Mouse (Mus musculus): ENCODE measurements around the gene Depdc7. TPM values are rescaled to one million over a fixed set of nuclear protein-coding genes. Genes with fewer than 3 reads are reported as not detected.

The Depdc7 gene
- polyA plus RNA-seq, 1 experiment from 2014 or later: 9.8 TPM

DNA sequence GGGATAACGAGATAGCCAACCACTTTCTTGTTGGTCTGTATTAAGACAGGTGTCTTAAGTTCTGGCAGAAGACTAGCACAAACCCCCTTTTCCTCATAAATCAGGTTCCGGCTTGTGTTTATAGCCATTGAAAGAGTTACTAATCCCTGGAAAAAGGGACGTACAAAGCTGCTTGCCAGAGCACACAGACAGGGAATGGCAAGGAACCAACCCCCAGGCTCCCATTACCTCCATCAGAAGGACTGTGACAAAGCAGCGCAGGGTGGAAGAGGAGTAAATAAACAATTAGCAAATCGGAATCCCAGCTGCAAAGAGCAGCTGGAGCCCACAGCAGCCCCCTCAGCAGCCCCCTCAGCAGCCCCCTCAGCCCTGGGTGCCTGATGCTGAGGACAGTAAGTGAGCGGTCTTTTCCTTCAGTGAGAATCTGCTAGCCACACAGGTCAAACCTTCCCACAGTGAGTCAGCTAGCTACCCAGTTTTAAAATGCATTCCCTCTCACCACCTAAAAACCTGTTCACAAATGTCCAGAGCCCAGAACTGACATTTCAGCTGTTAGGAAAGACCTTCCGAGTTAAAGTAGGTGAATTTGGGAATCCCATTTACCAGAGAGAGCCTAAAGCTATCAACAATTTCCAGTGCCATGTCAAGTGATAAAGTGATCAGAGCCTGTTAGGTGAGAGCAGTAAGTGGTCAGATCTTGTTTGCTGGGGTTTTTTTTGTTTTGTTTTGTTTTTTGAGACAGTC, 1.5 kb downstream of the Depdc7 start:
- Histone ChIP-seq H3K4me2 (peak overlapping the region; percentile 82), H3K9ac (0 out of 2 replicates have a peak overlapping the region, but pooled peaks have one; percentile 73), H3K4me3 (replicated peaks) (peak overlapping the region; percentile 67), H3K27ac (no peak overlapping the region), H3K4me1 (replicated peaks) (peaks cover 2% of the 10 kb centered on the region; the same call in 1 of the 2 replicates), H3K9me3 (replicated peaks) (no peaks in the 10 kb centered on the region), H3K27me3 (peaks cover 41% of the 10 kb centered on the region), H3K36me3 (no peaks in the 10 kb centered on the region)
- WGBS (ENCODE audit: insufficient replicate concordance): 53% methylated on average over 7 of the region's 7 CpGs
- DNase-seq (no peak), ATAC-seq (ENCODE audit: low read depth) (no peak)

DNA sequence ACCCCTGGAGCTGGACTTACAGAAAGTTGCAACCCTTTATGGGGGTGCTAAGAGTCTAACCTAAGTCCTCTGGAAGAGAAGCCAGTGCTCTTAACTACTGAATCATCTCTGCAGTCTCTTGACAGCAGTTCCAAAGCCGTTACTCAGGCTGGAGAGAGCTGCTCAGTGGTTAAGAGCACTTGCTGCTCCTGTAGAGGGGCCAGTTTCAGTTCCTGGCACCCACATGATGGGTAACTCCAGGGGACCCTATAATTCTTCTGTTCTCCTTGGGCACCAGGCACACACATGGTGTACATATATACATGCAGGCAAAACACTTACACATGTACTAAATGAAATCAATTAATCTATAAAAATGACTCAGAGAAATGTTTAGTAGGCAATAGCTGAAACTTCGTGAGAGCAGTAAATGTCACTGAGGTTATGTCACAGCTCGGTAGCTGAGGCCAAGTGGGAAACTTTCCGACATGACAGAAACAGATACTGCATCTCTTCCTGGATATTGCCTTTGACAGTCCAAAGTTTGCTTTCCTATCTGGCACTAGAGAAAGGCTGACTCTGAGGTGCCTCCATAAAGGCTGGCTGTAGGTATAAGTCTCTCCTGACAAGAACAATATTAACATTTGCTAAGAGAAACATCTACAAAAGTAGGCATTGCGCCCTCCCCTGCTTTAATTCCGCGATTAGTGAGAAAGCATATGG, 2.3 kb downstream of the Depdc7 start:
- Histone ChIP-seq H3K27ac (no peak overlapping the region), H3K9me3 (replicated peaks) (no peaks in the 10 kb centered on the region), H3K4me1 (replicated peaks) (peaks cover 2% of the 10 kb centered on the region; the same call in 1 of the 2 replicates), H3K4me3 (replicated peaks) (no peak overlapping the region), H3K4me2 (peak overlapping the region; percentile 82; the same call in 1 of the 2 replicates), H3K9ac (no peak overlapping the region), H3K36me3 (no peaks in the 10 kb centered on the region), H3K27me3 (peaks cover 41% of the 10 kb centered on the region)
- ATAC-seq (ENCODE audit: low read depth): no peak
- DNase-seq: no peak
- whole genome bisulfite sequencing (ENCODE audit: insufficient replicate concordance): 55% methylated on average over 7 of the region's 7 CpGs

DNA sequence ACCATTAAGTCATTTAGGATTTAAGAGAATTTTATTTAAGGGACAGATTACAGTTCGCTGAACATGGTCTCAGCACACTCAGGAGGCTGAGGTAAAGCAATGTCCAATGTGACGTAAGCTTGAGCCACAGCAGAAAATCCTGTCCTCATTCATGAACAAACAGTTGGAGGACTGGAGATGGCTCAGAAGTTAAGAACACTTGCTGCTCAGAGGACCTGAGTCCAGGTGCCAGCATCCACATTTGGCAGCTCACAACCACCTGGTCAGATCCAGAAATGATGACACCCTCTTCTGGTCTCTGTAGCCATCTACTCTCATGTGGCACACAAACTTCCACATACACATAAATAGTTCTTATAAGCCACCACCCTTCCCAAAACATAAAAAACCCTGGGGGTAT, 3.0 kb downstream of the Depdc7 start:
- Histone ChIP-seq H3K4me2 (no peak overlapping the region), H3K27me3 (peaks cover 41% of the 10 kb centered on the region), H3K36me3 (no peaks in the 10 kb centered on the region), H3K27ac (no peak overlapping the region), H3K9me3 (replicated peaks) (no peaks in the 10 kb centered on the region), H3K9ac (no peak overlapping the region), H3K4me1 (replicated peaks) (peaks cover 2% of the 10 kb centered on the region; the same call in 1 of the 2 replicates), H3K4me3 (replicated peaks) (no peak overlapping the region)
- DNase-seq: no peak
- no peak for ATAC-seq (ENCODE audit: low read depth)
- 76% methylated on average over 2 of the region's 2 CpGs for WGBS (ENCODE audit: insufficient replicate concordance)

DNA sequence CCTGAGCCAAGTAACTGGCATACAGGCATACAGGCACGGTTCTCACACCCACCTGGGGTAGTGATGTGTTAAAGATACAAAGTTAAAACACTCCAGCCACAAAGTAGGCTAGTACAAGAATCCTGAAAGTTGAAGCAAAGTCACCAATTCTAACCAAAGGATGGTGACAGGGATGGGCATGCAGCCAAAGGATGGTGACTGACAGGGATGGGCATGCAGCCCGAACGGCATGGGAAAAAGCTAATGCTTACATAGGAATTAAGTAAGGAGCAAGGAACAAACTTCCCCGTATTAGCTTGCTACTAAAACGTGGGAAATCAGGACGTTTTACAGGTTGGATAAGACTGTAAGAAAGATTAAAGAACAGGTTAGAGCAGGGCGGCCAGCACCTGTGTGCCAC, 6.4 kb downstream of the Depdc7 start:
- no peak overlapping the region for H3K4me2 ChIP-seq
- no peak overlapping the region for H3K4me3 ChIP-seq (replicated peaks)
- no peaks in the 10 kb centered on the region for H3K9me3 ChIP-seq (replicated peaks)
- peaks cover 17% of the 10 kb centered on the region for H3K27me3 ChIP-seq
- no peak for ATAC-seq (ENCODE audit: low read depth)
- no peak for DNase-seq
- no peaks in the 10 kb centered on the region for H3K4me1 ChIP-seq (replicated peaks)
- H3K27ac ChIP-seq: no peak overlapping the region
- WGBS (ENCODE audit: insufficient replicate concordance): 65% methylated on average over 7 of the region's 7 CpGs
- no peak overlapping the region for H3K9ac ChIP-seq
- no peaks in the 10 kb centered on the region for H3K36me3 ChIP-seq

DNA sequence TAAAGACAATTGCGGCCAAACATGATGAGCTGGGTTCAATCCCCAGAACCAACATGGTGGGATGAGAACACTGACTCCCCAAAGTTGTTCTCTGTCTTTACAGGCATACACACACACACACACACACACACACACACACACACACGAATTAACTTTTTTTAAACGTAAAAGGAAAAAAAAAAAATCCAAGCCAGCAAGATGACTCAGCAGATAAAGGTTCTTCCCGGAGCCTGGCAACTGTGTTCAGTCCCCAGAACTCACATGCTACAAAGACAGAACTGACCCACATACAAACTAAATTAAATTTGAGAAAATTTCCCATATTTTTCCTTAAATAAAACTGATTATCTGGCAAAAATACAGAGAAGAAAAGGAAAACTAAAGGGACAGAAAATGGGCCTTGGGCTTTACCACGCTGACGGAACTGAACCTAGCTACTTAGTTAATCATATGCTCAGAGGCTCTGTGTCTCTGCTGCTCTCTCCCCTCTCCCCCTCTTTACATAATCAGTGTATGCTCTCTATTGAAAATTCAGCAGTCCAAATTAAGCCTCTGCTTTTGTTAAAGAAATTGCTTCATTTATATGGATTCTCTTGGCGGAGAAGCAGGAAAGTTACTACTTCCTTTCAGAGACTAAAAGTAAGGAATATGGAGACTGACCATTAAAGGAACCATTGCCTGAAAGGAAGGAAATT, 10.0 kb downstream of the Depdc7 start:
- no peaks in the 10 kb centered on the region for H3K4me1 ChIP-seq (replicated peaks)
- H3K4me3 ChIP-seq (replicated peaks): no peak overlapping the region
- H3K4me2 ChIP-seq: no peak overlapping the region
- WGBS (ENCODE audit: insufficient replicate concordance): 57% methylated on average over 7 of the region's 7 CpGs
- no peaks in the 10 kb centered on the region for H3K27me3 ChIP-seq
- no peak overlapping the region for H3K9ac ChIP-seq
- ATAC-seq (ENCODE audit: low read depth) (no peak), DNase-seq (no peak)
- H3K36me3 ChIP-seq: no peaks in the 10 kb centered on the region
- no peaks in the 10 kb centered on the region for H3K9me3 ChIP-seq (replicated peaks)
- no peak overlapping the region for H3K27ac ChIP-seq

DNA sequence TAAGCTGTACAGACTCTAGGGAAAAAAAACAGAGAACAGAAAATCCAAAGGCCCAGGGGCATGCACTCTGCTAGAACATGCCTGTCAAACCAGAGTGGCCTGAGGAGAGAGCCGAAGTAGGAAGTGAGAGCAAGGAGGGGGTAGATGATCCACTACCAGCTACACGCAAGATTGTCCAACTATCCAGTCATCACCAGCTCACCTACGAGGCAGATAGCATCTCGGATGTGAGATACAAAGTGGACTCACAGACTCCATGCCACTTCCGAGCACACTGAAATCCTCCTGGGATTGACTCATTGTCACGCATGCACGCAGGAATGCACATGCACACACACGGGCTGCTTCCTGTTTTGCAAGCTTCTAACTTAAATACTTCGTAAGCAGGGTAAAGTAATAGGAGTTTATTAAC, 10.6 kb downstream of the Depdc7 start:
- Histone ChIP-seq H3K4me3 (replicated peaks) (no peak overlapping the region), H3K4me1 (replicated peaks) (no peaks in the 10 kb centered on the region), H3K9me3 (replicated peaks) (no peaks in the 10 kb centered on the region), H3K9ac (no peak overlapping the region), H3K27ac (no peak overlapping the region), H3K4me2 (no peak overlapping the region), H3K36me3 (no peaks in the 10 kb centered on the region), H3K27me3 (no peaks in the 10 kb centered on the region)
- WGBS (ENCODE audit: insufficient replicate concordance): 55% methylated on average over 9 of the region's 9 CpGs
- ATAC-seq (ENCODE audit: low read depth) (no peak), DNase-seq (no peak)

DNA sequence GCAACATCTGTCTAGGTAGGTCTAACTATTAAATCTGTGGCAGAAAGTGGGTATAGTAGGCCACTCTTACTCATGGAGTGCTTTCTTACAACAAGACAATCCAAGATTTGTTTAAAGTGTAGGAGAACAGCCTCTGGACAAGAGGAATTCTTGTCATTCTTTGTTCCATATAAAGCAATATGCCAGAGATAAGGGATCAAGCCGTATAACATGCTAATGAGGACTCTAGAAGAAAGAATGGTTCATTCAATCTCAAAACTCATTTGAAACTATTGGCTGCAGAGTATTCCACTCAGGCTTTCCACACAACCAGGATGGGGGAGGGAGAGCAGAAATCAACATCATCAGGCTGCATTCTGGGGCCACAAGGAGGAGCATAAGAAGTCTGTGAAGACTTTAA, 15.3 kb downstream of the Depdc7 start:
- Histone ChIP-seq H3K4me3 (replicated peaks) (no peak overlapping the region), H3K9ac (no peak overlapping the region), H3K4me1 (replicated peaks) (no peaks in the 10 kb centered on the region), H3K9me3 (replicated peaks) (no peaks in the 10 kb centered on the region), H3K27ac (no peak overlapping the region), H3K4me2 (no peak overlapping the region), H3K36me3 (no peaks in the 10 kb centered on the region), H3K27me3 (no peaks in the 10 kb centered on the region)
- no peak for DNase-seq
- no peak for ATAC-seq (ENCODE audit: low read depth)
- 66% methylated on average over 1 of the region's 1 CpGs for WGBS (ENCODE audit: insufficient replicate concordance)

DNA sequence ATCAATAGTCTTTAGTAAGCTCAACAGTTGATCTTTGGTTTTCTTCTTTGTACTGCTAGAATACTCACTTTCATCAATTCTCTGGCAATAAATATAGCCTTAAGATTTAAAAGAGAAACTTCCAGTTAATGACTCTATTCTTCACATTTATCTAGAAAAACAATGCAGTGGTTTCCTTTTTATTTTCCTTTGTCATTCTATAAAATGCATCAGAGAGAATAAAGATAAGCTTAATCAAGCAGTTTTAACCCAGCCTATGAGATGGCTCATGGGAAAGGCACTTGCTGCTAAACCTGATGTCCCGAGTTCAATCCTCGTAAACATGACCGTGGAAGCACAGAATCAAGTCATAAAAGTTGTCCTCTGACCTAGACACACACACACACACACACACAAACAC, 20.7 kb downstream of the Depdc7 start:
- Histone ChIP-seq H3K4me3 (replicated peaks) (no peak overlapping the region), H3K27me3 (no peaks in the 10 kb centered on the region), H3K27ac (no peak overlapping the region), H3K4me2 (no peak overlapping the region), H3K36me3 (no peaks in the 10 kb centered on the region), H3K4me1 (replicated peaks) (no peaks in the 10 kb centered on the region), H3K9me3 (replicated peaks) (no peaks in the 10 kb centered on the region), H3K9ac (no peak overlapping the region)
- ATAC-seq (ENCODE audit: low read depth) (no peak), DNase-seq (no peak)
- 61% methylated on average over 3 of the region's 3 CpGs for WGBS (ENCODE audit: insufficient replicate concordance)

DNA sequence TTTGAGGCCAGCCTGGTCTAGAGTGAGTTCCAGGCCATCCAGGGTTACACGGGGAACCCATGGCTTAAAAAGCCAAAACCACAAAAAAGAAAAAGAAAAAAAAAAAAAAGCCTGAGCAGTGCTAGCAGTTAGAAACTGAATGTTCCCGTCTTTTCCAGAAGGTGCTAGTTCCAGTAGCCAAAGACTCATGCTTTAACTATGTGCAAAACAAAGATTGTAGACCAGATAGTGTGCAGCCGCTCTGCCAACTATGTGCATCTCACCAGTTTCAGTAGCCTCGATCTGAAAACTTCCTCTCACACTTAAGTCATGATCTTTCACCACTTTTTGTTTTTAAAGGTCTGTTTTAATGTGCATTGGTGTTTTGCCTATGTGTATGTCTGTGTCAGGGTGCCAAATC, 24.9 kb downstream of the Depdc7 start:
- Histone ChIP-seq H3K27me3 (peaks cover 12% of the 10 kb centered on the region; the same call in 1 of the 2 replicates), H3K36me3 (no peaks in the 10 kb centered on the region), H3K4me2 (no peak overlapping the region), H3K9ac (no peak overlapping the region), H3K4me1 (replicated peaks) (no peaks in the 10 kb centered on the region; the same call in 1 of the 2 replicates), H3K27ac (no peak overlapping the region), H3K4me3 (replicated peaks) (no peak overlapping the region), H3K9me3 (replicated peaks) (no peaks in the 10 kb centered on the region)
- ATAC-seq (ENCODE audit: low read depth) (no peak), DNase-seq (no peak)
- WGBS (ENCODE audit: insufficient replicate concordance): 54% methylated on average over 4 of the region's 4 CpGs

DNA sequence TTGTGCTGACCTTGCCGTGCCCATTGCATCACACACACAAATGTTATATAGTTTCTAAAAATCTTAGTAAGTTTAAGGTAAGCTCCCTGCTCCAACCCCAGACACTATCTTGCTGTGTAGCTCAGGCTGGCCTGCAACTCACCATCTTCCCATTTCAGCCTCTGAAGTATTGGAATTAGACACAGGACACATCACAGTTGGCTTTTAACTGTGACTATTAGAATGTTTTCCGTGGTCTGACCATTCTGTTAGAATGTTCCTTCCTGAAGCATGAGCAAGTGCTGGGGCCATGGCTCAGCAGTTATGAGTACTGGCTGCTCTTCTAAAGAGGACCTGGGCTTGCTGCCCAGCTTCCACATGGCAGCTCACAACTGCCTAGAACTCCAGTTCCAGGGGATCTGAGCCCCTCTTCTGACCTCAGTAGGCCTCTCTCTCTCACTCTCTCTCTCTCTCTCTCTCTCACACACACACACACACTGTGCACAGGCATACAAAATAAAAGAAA, 25.4 kb downstream of the Depdc7 start:
- no peak for DNase-seq
- Histone ChIP-seq H3K27me3 (peaks cover 17% of the 10 kb centered on the region), H3K27ac (no peak overlapping the region), H3K9ac (no peak overlapping the region), H3K9me3 (replicated peaks) (no peaks in the 10 kb centered on the region), H3K4me2 (no peak overlapping the region), H3K4me3 (replicated peaks) (no peak overlapping the region), H3K36me3 (no peaks in the 10 kb centered on the region), H3K4me1 (replicated peaks) (no peaks in the 10 kb centered on the region; the same call in 1 of the 2 replicates)
- whole genome bisulfite sequencing (ENCODE audit: insufficient replicate concordance): 61% methylated on average over 2 of the region's 2 CpGs
- ATAC-seq (ENCODE audit: low read depth): no peak

DNA sequence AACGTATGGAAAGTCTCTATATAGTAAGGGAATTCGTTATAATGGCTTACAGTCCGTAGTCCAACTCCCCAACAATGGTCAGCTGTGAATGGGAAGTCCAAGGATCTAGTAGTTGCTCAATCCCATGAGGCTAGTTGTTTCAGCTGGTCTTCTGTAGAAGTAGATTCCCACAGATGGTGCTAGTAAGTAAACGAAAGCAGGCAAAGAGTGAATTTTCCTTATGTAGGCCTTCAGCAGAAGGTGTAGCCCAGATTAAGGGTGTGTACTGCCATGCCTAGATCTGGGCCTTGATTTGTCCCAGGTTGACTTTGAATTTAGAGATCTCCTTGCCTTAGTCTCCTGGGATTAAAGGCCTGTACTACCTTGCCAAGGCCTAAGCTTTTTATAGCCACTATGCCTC, 26.4 kb downstream of the Depdc7 start, which contains the start of gene Pin1rt1:
Gene Pin1rt1, minus strand, starts transcription at position 101 of the 400 bp plus-strand sequence.
- WGBS (ENCODE audit: insufficient replicate concordance): 72% methylated on average over 4 of the region's 4 CpGs
- Histone ChIP-seq H3K4me3 (replicated peaks) (no peak within 1 kb of the TSS), H3K9ac (no peak within 1 kb of the TSS), H3K36me3 (no peaks in the 10 kb centered on the region), H3K4me2 (no peak within 1 kb of the TSS), H3K27me3 (peaks cover 27% of the 10 kb centered on the region), H3K9me3 (replicated peaks) (no peaks in the 10 kb centered on the region), H3K4me1 (replicated peaks) (peaks cover 4% of the 10 kb centered on the region), H3K27ac (no peak within 1 kb of the TSS)
- no peak for DNase-seq
- ATAC-seq (ENCODE audit: low read depth): no peak

All from liver, embryonic 13.5 days (tissue).